Mouse (Mus musculus): Measurements from ENCODE around the gene Ugp2.

DNA sequence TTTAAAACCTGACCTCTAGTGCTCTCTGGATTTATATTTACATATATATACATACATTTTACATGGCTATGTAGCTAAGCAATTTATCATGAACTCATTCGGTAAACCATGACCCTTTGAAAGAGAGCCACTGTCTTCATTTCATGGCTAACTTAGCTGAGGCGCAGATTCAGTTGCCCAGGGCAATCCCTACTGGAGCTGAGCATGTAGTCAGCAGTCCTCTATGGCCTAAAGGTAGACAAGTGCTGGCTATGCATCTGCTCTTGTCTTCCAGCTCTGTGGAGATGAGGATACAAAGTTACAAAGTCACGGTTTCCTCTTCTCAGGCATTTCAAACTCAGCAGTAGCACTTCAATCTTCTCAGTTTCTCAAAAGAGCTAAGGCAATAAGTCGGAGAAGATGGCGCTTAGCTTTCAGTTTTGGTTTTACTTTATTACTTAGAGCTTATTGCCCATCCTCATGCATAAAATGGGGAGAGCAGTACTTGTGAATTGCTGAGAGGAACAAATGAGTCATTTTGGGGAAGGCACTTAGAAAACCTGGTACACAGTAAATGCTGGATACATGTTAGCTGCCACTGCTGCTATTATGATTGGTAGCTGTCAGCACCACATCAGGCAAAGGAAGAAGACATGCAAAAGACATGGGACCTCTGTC lies 38.2 kb downstream of the Ugp2 start:
- TF ChIP-seq CTCF (IDR thresholded peaks at IDR 0.05; ENCODE audit: borderline replicate concordance, control insufficient read depth, extremely low read depth, insufficient read depth, low read length, poor library complexity) = no peak
- no peak for TF ChIP-seq POLR2A (IDR thresholded peaks at IDR 0.05; ENCODE audit: control insufficient read depth, extremely low read depth, insufficient read depth, low read length, poor library complexity)

All from thymus, adult 2 months (tissue).